Mouse (Mus musculus) frontal cortex, postnatal 14 days (tissue): ENCODE data around the gene Cd207.

ENCODE experiments used
- DNase-seq, 2 experiments: peaks; one replicate each; pipeline ENCODE4 v3.0.0; 2022; ENCODE audit warnings: low spot score in 2 of 2

Gene Cd207

GRCm38 (mm10) chr6:83677757-83678156 lies at the start of gene Cd207:
Gene Cd207, minus strand, starts transcription at chr6:83677857.
- no peak for DNase-seq

- DNase-seq = no peak
Observed at GRCm38 (mm10) chr6:83727178-83727577, 49.5 kb upstream of the Cd207 start.

GRCm38 (mm10) chr6:83722526-83722925 lies 44.9 kb upstream of the Cd207 start:
- no peak for DNase-seq

- DNase-seq = no peak
Observed at GRCm38 (mm10) chr6:83717026-83717425, 39.4 kb upstream of the Cd207 start.

- DNase-seq = no peak
Observed at GRCm38 (mm10) chr6:83715461-83716196, 38.0 kb upstream of the Cd207 start.

GRCm38 (mm10) chr6:83714221-83715123 lies 36.8 kb upstream of the Cd207 start:
- DNase-seq = no peak

GRCm38 (mm10) chr6:83713271-83714136 lies 35.8 kb upstream of the Cd207 start:
- DNase-seq = no peak

- DNase-seq = no peak
Observed at GRCm38 (mm10) chr6:83711725-83712475, 34.2 kb upstream of the Cd207 start.

- no peak for DNase-seq
Observed at GRCm38 (mm10) chr6:83711067-83711675, 33.5 kb upstream of the Cd207 start, which contains the start of gene Vax2. Gene Vax2, plus strand, starts transcription at chr6:83711264.

GRCm38 (mm10) chr6:83710361-83711066 lies 32.9 kb upstream of the Cd207 start:
- DNase-seq = no peak

GRCm38 (mm10) chr6:83707738-83708510 lies 30.3 kb upstream of the Cd207 start:
- DNase-seq = no peak

GRCm38 (mm10) chr6:83704701-83705100 lies 27.0 kb upstream of the Cd207 start:
- DNase-seq = no peak

GRCm38 (mm10) chr6:83704294-83704693 lies 26.6 kb upstream of the Cd207 start:
- DNase-seq = no peak

GRCm38 (mm10) chr6:83703722-83704078 lies 26.0 kb upstream of the Cd207 start:
- DNase-seq = no peak

GRCm38 (mm10) chr6:83703000-83703721 lies 25.5 kb upstream of the Cd207 start:
- DNase-seq = no peak

GRCm38 (mm10) chr6:83702146-83702999 lies 24.7 kb upstream of the Cd207 start:
- no peak for DNase-seq

- DNase-seq = no peak
Observed at GRCm38 (mm10) chr6:83701001-83701400, 23.3 kb upstream of the Cd207 start.

GRCm38 (mm10) chr6:83699971-83700370 lies 22.3 kb upstream of the Cd207 start:
- no peak for DNase-seq
